Mouse (Mus musculus) stomach, postnatal 0 days (tissue): Measurements from ENCODE around the gene Gm49403.
"Not testable (repeated sequence)": the region's sequence is repeated elsewhere in the genome, so short reads cannot be mapped to it uniquely, and the experiment has no call there.

ENCODE experiments used
- CTCF ChIP-seq: IDR thresholded peaks from 2 replicates; pipeline ENCODE4 v1.5.1; 2016; ENCODE audit warnings: antibody characterized with exemption, low read depth, mild to moderate bottlenecking, moderate library complexity
- EP300 ChIP-seq: optimal IDR thresholded peaks from 2 replicates; pipeline ENCODE3; 2016; ENCODE audit warnings: antibody characterized with exemption

DNA sequence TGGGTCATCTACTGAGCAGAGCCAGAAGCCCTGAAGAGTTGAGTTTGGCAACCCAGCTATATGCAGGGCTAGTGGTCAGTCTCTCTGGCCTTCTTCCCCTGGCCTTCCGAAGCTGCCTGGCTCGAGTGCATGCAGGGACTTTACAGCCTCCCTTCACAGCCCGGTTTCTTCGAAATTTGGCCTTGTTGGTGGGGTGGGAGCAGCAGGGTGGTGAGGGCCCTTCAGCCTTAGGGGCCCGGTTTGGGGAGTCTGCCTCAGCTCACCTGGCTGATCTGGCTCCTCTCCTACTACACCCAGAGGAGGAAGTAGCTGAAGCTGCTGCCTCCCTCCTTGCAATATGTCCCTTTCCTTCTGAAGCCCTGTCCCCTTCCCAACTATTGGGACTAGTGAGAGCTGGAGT, 12.5 kb downstream of the Gm49403 start:
- TF ChIP-seq EP300, CTCF: not testable (repeated sequence)
